Mouse (Mus musculus) ES-Bruce4 (cell line): ENCODE measurements around the gene Cacng2. TPM values are rescaled to one million over a fixed set of nuclear protein-coding genes. Genes with fewer than 3 reads are reported as not detected.

ENCODE experiments used
- H3K27ac ChIP-seq: 2 replicates; pipeline ENCODE4 v1.5.1; 2012; ENCODE audit warnings: low read length, inconsistent platforms; ENCODE audit not compliant: insufficient read depth
- H3K27me3 ChIP-seq: 2 replicates; pipeline ENCODE4 v1.6.1; 2012; ENCODE audit warnings: mild to moderate bottlenecking, low read length, inconsistent platforms; ENCODE audit not compliant: control insufficient read depth, poor library complexity, insufficient read depth, severe bottlenecking
- H3K36me3 ChIP-seq: 2 replicates; pipeline ENCODE4 v1.6.1; 2012; ENCODE audit warnings: inconsistent platforms, mild to moderate bottlenecking, low read length, moderate library complexity; ENCODE audit not compliant: control insufficient read depth, poor library complexity, insufficient read depth, severe bottlenecking
- H3K4me1 ChIP-seq: one replicate; pipeline ENCODE4 v1.8.1; 2011; ENCODE audit warnings: low read length; ENCODE audit not compliant: control insufficient read depth, insufficient read depth
- H3K4me3 ChIP-seq: 2 replicates; pipeline ENCODE4 v1.5.1; 2011; ENCODE audit warnings: low read depth, mild to moderate bottlenecking, low read length
- H3K9ac ChIP-seq: 2 replicates; pipeline ENCODE4 v1.6.1; 2012; ENCODE audit warnings: low read depth, mild to moderate bottlenecking, inconsistent platforms; ENCODE audit not compliant: poor library complexity, severe bottlenecking
- H3K9me3 ChIP-seq: replicated peaks from 2 replicates; pipeline ENCODE4 v1.6.1; 2012; ENCODE audit warnings: mild to moderate bottlenecking, low read length, inconsistent platforms; ENCODE audit not compliant: control insufficient read depth, poor library complexity, insufficient read depth, severe bottlenecking
- CTCF ChIP-seq: IDR thresholded peaks from one replicate; pipeline ENCODE4 v1.8.1; 2011; ENCODE audit warnings: low read depth, low read length
- EP300 ChIP-seq: IDR thresholded peaks from 2 replicates; pipeline ENCODE4 v1.6.1; 2011; ENCODE audit warnings: low read depth, low read length; ENCODE audit not compliant: insufficient read depth
- POLR2A ChIP-seq: IDR thresholded peaks from one replicate; pipeline ENCODE4 v1.8.1; 2011; ENCODE audit warnings: low read length; ENCODE audit not compliant: insufficient read depth
- polyA plus RNA-seq: library from polyadenylated mRNA; stranded (reverse); fragments of >200 nt; gene quantifications from 2 replicates; pipeline ENCODE4 v1.2.4, GENCODE M21; 2011; ENCODE audit warnings: low read depth; ENCODE audit not compliant: missing spikeins, insufficient read depth, insufficient read length

The Cacng2 gene
- polyA plus RNA-seq, 1 experiment, result not detected

GRCm38 (mm10) chr15:78045314-78045713, 74.5 kb downstream of the Cacng2 start:
- no peaks in the 10 kb centered on the region for H3K9me3 ChIP-seq
- no peaks in the 10 kb centered on the region for H3K27me3 ChIP-seq
- H3K4me1 ChIP-seq, result no peaks in the 10 kb centered on the region
- no peak overlapping the region for H3K4me3 ChIP-seq
- no peak overlapping the region for H3K27ac ChIP-seq
- no peak for TF ChIP-seq EP300
- TF ChIP-seq CTCF, result no peak
- no peak for TF ChIP-seq POLR2A
- H3K9ac ChIP-seq, result no peak overlapping the region
- H3K36me3 ChIP-seq, result no peaks in the 10 kb centered on the region

- H3K27me3 ChIP-seq, result no peaks in the 10 kb centered on the region
- H3K4me1 ChIP-seq, result no peaks in the 10 kb centered on the region
- no peaks in the 10 kb centered on the region for H3K36me3 ChIP-seq
- H3K9me3 ChIP-seq, result no peaks in the 10 kb centered on the region
- H3K27ac ChIP-seq, result no peak overlapping the region
- H3K4me3 ChIP-seq, result no peak overlapping the region
- H3K9ac ChIP-seq, result no peak overlapping the region
- TF ChIP-seq POLR2A, result no peak
- TF ChIP-seq CTCF, result no peak
- TF ChIP-seq EP300, result no peak
Measured at GRCm38 (mm10) chr15:78044826-78045225, 75.0 kb downstream of the Cacng2 start.

GRCm38 (mm10) chr15:78042706-78043105, 77.1 kb downstream of the Cacng2 start:
- Histone ChIP-seq H3K27ac (no peak overlapping the region), H3K9me3 (no peaks in the 10 kb centered on the region), H3K4me1 (no peaks in the 10 kb centered on the region), H3K36me3 (no peaks in the 10 kb centered on the region), H3K4me3 (no peak overlapping the region), H3K9ac (no peak overlapping the region), H3K27me3 (no peaks in the 10 kb centered on the region)
- no peak for TF ChIP-seq EP300
- no peak for TF ChIP-seq CTCF
- TF ChIP-seq POLR2A, result no peak

- no peak for TF ChIP-seq EP300
- no peak for TF ChIP-seq POLR2A
- no peak for TF ChIP-seq CTCF
- no peaks in the 10 kb centered on the region for H3K27me3 ChIP-seq
- H3K4me1 ChIP-seq, result no peaks in the 10 kb centered on the region
- H3K27ac ChIP-seq, result no peak overlapping the region
- H3K4me3 ChIP-seq, result no peak overlapping the region
- H3K9ac ChIP-seq, result no peak overlapping the region
- H3K9me3 ChIP-seq, result no peaks in the 10 kb centered on the region
- no peaks in the 10 kb centered on the region for H3K36me3 ChIP-seq
Measured at GRCm38 (mm10) chr15:78037626-78038025, 82.2 kb downstream of the Cacng2 start.

GRCm38 (mm10) chr15:78036586-78036985, 83.2 kb downstream of the Cacng2 start:
- Histone ChIP-seq H3K4me1 (no peaks in the 10 kb centered on the region), H3K27ac (no peak overlapping the region), H3K9ac (no peak overlapping the region)

GRCm38 (mm10) chr15:78029938-78030337, 89.9 kb downstream of the Cacng2 start:
- H3K27me3 ChIP-seq, result no peaks in the 10 kb centered on the region
- TF ChIP-seq EP300 (no peak), POLR2A (no peak), CTCF (no peak)
- H3K9ac ChIP-seq, result no peak overlapping the region

More at GRCm38 (mm10) chr15:78036586-78036985, 83.2 kb downstream of the Cacng2 start:
- Histone ChIP-seq H3K4me3 (no peak overlapping the region), H3K27me3 (no peaks in the 10 kb centered on the region), H3K9me3 (no peaks in the 10 kb centered on the region), H3K36me3 (no peaks in the 10 kb centered on the region)
- no peak for TF ChIP-seq EP300
- no peak for TF ChIP-seq CTCF
- no peak for TF ChIP-seq POLR2A

More at GRCm38 (mm10) chr15:78029938-78030337, 89.9 kb downstream of the Cacng2 start:
- Histone ChIP-seq H3K36me3 (no peaks in the 10 kb centered on the region), H3K27ac (no peak overlapping the region), H3K4me1 (no peaks in the 10 kb centered on the region), H3K4me3 (no peak overlapping the region), H3K9me3 (no peaks in the 10 kb centered on the region)
